Mouse (Mus musculus) urinary bladder, postnatal 10 days (tissue): ENCODE measurements at regions not wholly inside any gene's neighbourhood (a gene's known extent, or its start where the extent isn't known, plus 50 kb on each side); places are given as distances from the start of the nearest gene placed in this dataset.
"Not testable (repeated sequence)": the region's sequence is repeated elsewhere in the genome, so short reads cannot be mapped to it uniquely, and the experiment has no call there.

Source experiments
- DNase-seq: peaks from one replicate; pipeline ENCODE4 v3.0.0; 2022; ENCODE audit warnings: low spot score

- DNase-seq, result no peak
Observed at GRCm38 (mm10) chr12:29049801-29050200, 298.2 kb downstream of the Eipr1 start.

- DNase-seq, result no peak
Observed at GRCm38 (mm10) chr12:29050516-29051251, 299.1 kb downstream of the Eipr1 start.

GRCm38 (mm10) chr12:29054367-29054766 lies 302.8 kb downstream of the Eipr1 start:
- DNase-seq, result no peak

- DNase-seq, result no peak
Observed at GRCm38 (mm10) chr12:29062025-29062637, 310.5 kb downstream of the Eipr1 start.

GRCm38 (mm10) chr12:29062801-29063200 lies 311.2 kb downstream of the Eipr1 start:
- DNase-seq, result no peak

- no peak for DNase-seq
Observed at GRCm38 (mm10) chr12:29068180-29068579, 316.6 kb downstream of the Eipr1 start.

GRCm38 (mm10) chr12:29075096-29075852 lies 323.7 kb downstream of the Eipr1 start:
- no peak for DNase-seq

- no peak for DNase-seq
Observed at GRCm38 (mm10) chr12:29076606-29077005, 325.0 kb downstream of the Eipr1 start.

- no peak for DNase-seq
Observed at GRCm38 (mm10) chr12:29079011-29079410, 327.4 kb downstream of the Eipr1 start.

GRCm38 (mm10) chr12:29083426-29084221 lies 332.0 kb downstream of the Eipr1 start:
- no peak for DNase-seq

GRCm38 (mm10) chr12:29087245-29087644 lies 335.6 kb downstream of the Eipr1 start:
- DNase-seq, result not testable (repeated sequence)

- DNase-seq, result no peak
Observed at GRCm38 (mm10) chr12:29089634-29090033, 338.0 kb downstream of the Eipr1 start.

GRCm38 (mm10) chr12:29090451-29090850 lies 338.8 kb downstream of the Eipr1 start:
- no peak for DNase-seq

- DNase-seq, result no peak
Observed at GRCm38 (mm10) chr12:29095406-29096032, 343.9 kb downstream of the Eipr1 start.

- DNase-seq, result no peak
Observed at GRCm38 (mm10) chr12:29096033-29096913, 344.7 kb downstream of the Eipr1 start.

GRCm38 (mm10) chr12:29100042-29100570 lies 348.5 kb downstream of the Eipr1 start:
- no peak for DNase-seq

- no peak for DNase-seq
Observed at GRCm38 (mm10) chr12:29106893-29107719, 355.5 kb downstream of the Eipr1 start.

GRCm38 (mm10) chr12:29107720-29108051 lies 356.1 kb downstream of the Eipr1 start:
- DNase-seq, result no peak

- DNase-seq, result no peak
Observed at GRCm38 (mm10) chr12:29118336-29118735, 366.7 kb downstream of the Eipr1 start.

- no peak for DNase-seq
Observed at GRCm38 (mm10) chr12:29121159-29121558, 369.6 kb downstream of the Eipr1 start.
